Mouse (Mus musculus): ENCODE measurements around the gene St5. TPM values are rescaled to one million over a fixed set of nuclear protein-coding genes. Genes with fewer than 3 reads are reported as not detected.

Gene St5
- polyA plus RNA-seq, 1 experiment from 2014 or later = 43.4 TPM

DNA sequence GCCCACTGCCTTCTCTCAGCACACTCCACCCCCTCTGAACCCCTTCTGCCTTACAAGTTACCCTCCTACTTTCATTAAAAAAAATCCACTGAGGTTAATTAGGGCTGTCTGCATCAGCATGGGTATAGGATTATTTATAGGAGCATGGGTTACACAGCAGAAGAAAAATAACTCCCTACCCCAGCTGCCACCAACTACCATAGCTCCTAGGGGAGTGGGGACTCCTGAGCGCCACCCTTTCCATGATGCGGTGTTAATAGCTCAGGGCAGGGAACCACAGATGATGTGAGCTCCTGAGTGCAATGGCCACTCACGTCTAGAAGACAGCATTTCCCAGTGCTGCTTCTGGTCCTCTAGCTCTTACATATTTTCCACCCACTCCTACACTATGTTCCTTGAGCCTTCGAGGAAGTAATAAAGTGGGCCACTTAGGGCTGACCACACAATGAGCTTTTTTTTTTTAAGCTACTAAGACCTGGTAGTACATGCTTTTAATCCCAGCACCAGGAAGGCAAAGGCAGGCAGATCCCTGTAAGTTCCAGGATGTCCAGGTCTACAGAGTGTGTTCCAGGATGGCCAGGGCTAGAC lies 139.5 kb downstream of the St5 start:
- no peaks in the 10 kb centered on the region for H3K27me3 ChIP-seq

DNA sequence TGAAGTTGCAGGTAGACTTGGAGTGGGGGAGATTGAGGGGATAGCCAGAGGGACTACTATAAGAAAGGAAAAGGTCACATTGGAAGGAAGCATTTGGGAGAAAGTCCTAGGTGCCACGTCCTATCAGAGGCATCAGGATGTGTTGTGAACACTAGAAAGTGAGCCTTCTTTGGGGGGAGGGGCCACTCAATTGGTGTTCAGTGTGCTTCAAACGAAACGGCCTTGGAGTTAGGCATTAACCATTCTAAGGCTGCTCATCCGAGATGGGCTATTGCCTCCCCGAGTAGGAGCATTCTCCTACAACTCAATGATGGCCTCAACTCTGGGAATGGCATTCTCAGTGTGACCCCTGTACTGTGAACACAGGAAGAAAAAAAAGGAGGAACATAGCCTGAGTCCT lies 140.7 kb downstream of the St5 start:
- no peaks in the 10 kb centered on the region for H3K27me3 ChIP-seq
- 67% methylated on average over 5 of the region's 5 CpGs for WGBS
- H3K36me3 ChIP-seq = peaks cover 8% of the 10 kb centered on the region; the same call in 1 of the 2 replicates
- H3K4me3 ChIP-seq (replicated peaks) = no peak overlapping the region
- H3K4me1 ChIP-seq (replicated peaks) = peaks cover 10% of the 10 kb centered on the region; the same call in 1 of the 2 replicates
- no peak overlapping the region for H3K4me2 ChIP-seq
- no peak for ATAC-seq (ENCODE audit: insufficient number of reproducible peaks, insufficient read depth, low FRiP score, low TSS enrichment, low read depth)
- H3K9me3 ChIP-seq = no peaks in the 10 kb centered on the region
- no peak overlapping the region for H3K9ac ChIP-seq (replicated peaks)
- H3K27ac ChIP-seq = no peak overlapping the region

More for the DNA sequence above, 139.5 kb downstream of the St5 start:
- no peak for ATAC-seq (ENCODE audit: insufficient number of reproducible peaks, insufficient read depth, low FRiP score, low TSS enrichment, low read depth)
- WGBS = 62% methylated on average over 4 of the region's 4 CpGs
- Histone ChIP-seq H3K36me3 (peaks cover 13% of the 10 kb centered on the region), H3K9ac (replicated peaks) (no peak overlapping the region), H3K9me3 (no peaks in the 10 kb centered on the region), H3K4me1 (replicated peaks) (peaks cover 10% of the 10 kb centered on the region; the same call in 1 of the 2 replicates), H3K4me2 (no peak overlapping the region), H3K27ac (0 out of 2 replicates have a peak overlapping the region, but pooled peaks have one; percentile 25), H3K4me3 (replicated peaks) (no peak overlapping the region)

DNA sequence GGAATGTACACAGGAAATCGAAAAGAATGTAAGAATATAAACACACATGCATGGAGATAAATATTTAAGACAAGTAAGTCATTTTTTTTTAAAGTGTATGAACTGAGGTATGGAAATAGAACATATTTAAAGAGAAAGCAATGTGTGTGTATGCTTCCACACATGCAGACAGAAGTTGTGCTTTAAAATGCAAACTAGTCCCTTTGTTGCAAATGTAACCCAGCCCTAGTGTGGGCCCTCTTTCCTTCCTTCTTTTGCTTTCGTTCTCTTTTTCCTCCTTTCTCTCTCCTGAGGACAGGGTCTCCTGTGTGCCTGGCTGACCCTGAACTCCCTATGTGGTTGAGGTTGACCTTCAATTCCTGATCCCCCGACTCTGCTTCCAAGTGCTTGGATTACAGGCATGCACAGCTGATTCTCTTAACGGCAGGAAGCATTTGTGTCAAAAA lies 141.2 kb downstream of the St5 start:
- Histone ChIP-seq H3K27me3 (no peaks in the 10 kb centered on the region), H3K36me3 (peaks cover 8% of the 10 kb centered on the region; the same call in 1 of the 2 replicates), H3K27ac (no peak overlapping the region), H3K9me3 (no peaks in the 10 kb centered on the region), H3K4me1 (replicated peaks) (peaks cover 10% of the 10 kb centered on the region; the same call in 1 of the 2 replicates), H3K4me2 (no peak overlapping the region), H3K9ac (replicated peaks) (no peak overlapping the region), H3K4me3 (replicated peaks) (no peak overlapping the region)
- ATAC-seq (ENCODE audit: insufficient number of reproducible peaks, insufficient read depth, low FRiP score, low TSS enrichment, low read depth) = no peak
- 65% methylated on average over 4 of the region's 4 CpGs for WGBS

DNA sequence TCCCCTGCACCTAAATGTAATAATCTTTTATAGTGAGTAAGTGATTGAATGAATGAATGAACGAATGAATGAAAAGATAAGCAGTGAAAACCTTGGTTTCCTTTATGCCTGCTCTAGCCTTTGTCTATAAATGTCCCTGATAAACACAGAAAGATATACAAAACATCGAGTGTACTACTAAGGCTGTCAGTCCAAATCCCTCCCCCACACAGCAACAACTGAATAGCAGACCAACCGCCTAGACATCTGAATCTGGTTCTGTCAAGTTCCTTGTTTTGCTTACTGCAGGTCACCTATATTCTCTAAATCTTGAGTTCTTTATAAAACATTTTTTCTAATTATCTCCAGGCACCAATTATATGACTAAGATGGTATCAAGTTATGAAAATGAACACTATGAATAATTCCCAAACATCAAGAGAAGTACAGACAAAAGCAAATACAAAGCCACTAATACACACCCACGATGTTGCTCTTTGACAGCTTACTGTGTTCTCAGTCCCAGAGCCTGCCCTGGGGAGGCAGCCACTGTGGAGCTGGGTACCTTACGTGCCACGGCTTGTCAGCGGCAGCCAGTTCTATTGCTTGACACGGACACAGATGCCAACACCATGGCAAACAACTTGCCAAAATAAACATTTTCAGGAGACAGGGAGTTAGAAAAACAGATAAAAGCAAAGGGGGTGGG lies 141.8 kb downstream of the St5 start:
- Histone ChIP-seq H3K4me2 (no peak overlapping the region), H3K9me3 (no peaks in the 10 kb centered on the region), H3K4me3 (replicated peaks) (no peak overlapping the region), H3K4me1 (replicated peaks) (peaks cover 10% of the 10 kb centered on the region; the same call in 1 of the 2 replicates), H3K27ac (no peak overlapping the region), H3K27me3 (no peaks in the 10 kb centered on the region), H3K36me3 (peaks cover 13% of the 10 kb centered on the region; the same call in 1 of the 2 replicates), H3K9ac (replicated peaks) (no peak overlapping the region)
- 78% methylated on average over 8 of the region's 8 CpGs for WGBS
- no peak for ATAC-seq (ENCODE audit: insufficient number of reproducible peaks, insufficient read depth, low FRiP score, low TSS enrichment, low read depth)

DNA sequence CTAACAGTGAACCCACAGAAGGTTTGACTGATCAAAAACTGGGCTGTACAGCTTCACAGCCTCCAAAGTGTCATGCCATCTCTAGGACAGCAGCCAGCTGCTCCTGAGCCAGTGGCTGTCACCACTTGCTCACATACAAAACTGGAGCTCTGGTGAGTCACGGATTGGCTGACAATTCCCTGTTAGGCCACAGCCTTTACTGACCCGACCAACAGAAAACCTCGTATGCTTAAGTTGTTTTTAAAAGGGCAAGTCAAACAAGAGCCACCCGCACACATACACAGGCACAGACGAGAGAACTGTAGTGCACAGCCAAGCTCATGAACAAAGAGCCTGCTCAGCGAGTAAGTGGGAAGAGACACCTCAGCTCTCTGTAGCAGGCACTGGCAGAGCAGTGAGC lies 143.9 kb downstream of the St5 start:
- peaks cover 8% of the 10 kb centered on the region; the same call in 1 of the 2 replicates for H3K4me1 ChIP-seq (replicated peaks)
- no peak overlapping the region for H3K4me2 ChIP-seq
- WGBS = 69% methylated on average over 6 of the region's 6 CpGs
- H3K36me3 ChIP-seq = peaks cover 17% of the 10 kb centered on the region
- no peak for ATAC-seq (ENCODE audit: insufficient number of reproducible peaks, insufficient read depth, low FRiP score, low TSS enrichment, low read depth)
- no peak overlapping the region for H3K27ac ChIP-seq
- no peak overlapping the region for H3K4me3 ChIP-seq (replicated peaks)
- H3K27me3 ChIP-seq = no peaks in the 10 kb centered on the region
- no peak overlapping the region for H3K9ac ChIP-seq (replicated peaks)
- no peaks in the 10 kb centered on the region for H3K9me3 ChIP-seq

DNA sequence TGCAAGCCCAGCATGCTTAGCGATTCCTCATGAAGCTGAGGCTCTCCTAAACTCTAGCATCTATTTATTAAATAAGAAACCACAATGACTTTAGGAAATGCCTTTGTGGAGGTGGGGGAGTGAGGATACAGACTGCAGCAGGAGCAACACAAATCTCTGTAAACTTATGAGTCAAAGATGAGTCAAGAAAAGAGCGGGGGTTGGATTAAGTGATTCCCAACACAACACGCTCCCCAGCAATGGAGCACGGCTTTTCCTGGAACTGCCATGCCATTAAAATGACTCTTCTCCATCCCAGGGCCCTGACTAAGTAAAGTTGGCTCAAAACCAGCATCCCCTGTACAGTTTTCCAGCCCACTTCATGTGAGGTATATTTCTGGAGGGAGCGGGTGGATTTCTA lies 156.7 kb downstream of the St5 start:
- Histone ChIP-seq H3K9me3 (no peaks in the 10 kb centered on the region), H3K4me3 (replicated peaks) (no peak overlapping the region), H3K36me3 (peaks cover 90% of the 10 kb centered on the region), H3K27ac (no peak overlapping the region), H3K9ac (replicated peaks) (no peak overlapping the region), H3K4me1 (replicated peaks) (no peaks in the 10 kb centered on the region), H3K27me3 (no peaks in the 10 kb centered on the region), H3K4me2 (no peak overlapping the region)
- no peak for ATAC-seq (ENCODE audit: insufficient number of reproducible peaks, insufficient read depth, low FRiP score, low TSS enrichment, low read depth)
- 95% methylated on average over 5 of the region's 5 CpGs for WGBS

DNA sequence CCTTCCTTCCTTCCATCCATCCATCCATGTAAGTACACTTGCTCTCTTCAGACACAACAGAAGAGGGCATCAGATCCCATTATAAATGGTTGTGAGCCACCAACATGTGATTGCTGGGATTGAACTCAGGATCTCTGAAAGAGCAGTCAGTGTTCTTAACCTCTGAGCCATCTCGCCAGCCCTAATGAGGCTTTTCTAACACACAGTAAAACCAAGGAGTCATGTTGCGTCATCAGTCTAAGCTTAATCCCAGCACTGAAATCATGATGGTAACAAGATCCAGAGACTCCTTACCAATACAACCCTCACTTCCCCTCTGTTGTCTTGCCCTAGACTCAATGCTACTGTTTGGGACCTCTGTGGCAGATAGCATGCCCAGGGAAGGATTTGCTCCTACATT lies 157.2 kb downstream of the St5 start:
- 72% methylated on average over 2 of the region's 2 CpGs for WGBS
- Histone ChIP-seq H3K4me3 (replicated peaks) (no peak overlapping the region), H3K4me1 (replicated peaks) (no peaks in the 10 kb centered on the region), H3K27me3 (no peaks in the 10 kb centered on the region), H3K9me3 (no peaks in the 10 kb centered on the region), H3K4me2 (no peak overlapping the region), H3K27ac (no peak overlapping the region), H3K9ac (replicated peaks) (no peak overlapping the region), H3K36me3 (peaks cover 89% of the 10 kb centered on the region)
- ATAC-seq (ENCODE audit: insufficient number of reproducible peaks, insufficient read depth, low FRiP score, low TSS enrichment, low read depth) = no peak

DNA sequence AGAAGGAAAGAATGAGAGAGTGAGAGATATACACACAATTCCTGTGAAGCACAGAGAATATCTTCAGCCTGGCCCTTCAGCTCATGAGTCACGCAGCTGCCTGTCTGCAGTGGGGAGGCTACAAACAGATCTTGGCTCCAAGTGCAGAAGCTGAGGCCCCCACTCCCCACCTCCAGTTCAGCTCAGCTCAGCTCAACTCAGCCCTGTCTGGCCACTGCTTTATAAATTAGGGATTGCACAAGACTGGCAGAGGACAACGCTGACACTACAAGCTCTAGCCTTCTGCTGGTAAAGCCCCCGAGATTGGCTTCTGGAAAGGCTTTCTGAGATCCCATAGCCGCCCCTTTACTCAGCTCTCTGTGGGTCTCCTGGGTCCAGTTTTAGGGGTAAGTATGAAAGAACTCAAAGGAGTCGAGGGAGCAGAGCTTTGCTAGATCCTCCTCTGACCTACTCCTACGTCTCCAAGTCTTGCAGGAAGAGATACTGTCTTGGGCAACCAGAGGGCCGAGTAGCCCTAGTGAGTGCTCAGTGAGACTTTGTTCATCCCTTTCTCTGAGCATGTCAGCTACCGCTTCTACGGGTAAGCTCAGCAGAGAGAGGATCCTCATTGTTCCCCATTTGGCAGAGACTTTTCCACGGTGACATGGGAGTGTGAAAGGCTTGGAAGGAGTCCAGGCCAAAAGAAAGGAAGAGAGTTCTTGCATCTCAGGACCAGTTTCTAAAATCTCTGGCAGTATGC lies 158.0 kb downstream of the St5 start:
- no peak for ATAC-seq (ENCODE audit: insufficient number of reproducible peaks, insufficient read depth, low FRiP score, low TSS enrichment, low read depth)
- Histone ChIP-seq H3K4me1 (replicated peaks) (no peaks in the 10 kb centered on the region), H3K27me3 (no peaks in the 10 kb centered on the region), H3K36me3 (peaks cover 89% of the 10 kb centered on the region), H3K9ac (replicated peaks) (no peak overlapping the region), H3K4me3 (replicated peaks) (no peak overlapping the region), H3K4me2 (no peak overlapping the region), H3K9me3 (no peaks in the 10 kb centered on the region), H3K27ac (no peak overlapping the region)
- 86% methylated on average over 10 of the region's 10 CpGs for WGBS

DNA sequence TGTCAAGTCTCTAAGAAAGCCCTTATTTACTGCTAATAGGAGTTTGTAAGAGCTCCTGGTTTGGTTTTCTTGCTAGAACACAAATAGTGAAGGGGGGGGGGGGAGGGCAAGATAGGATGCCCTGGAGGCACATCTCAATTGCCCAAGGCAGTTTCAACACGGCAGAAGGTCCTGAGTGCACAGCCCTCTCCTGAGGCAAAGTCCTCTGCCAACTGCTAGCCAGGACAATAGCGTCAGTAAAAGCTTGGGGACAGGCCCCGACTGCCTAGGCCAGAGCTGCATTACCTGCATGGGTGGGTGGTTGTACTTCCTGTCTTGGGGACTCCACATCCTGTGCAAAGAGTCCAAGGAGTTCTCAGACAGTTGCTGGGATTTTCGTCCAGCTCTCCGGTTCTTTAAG lies 158.6 kb downstream of the St5 start:
- Histone ChIP-seq H3K4me1 (replicated peaks) (no peaks in the 10 kb centered on the region), H3K4me2 (no peak overlapping the region), H3K4me3 (replicated peaks) (no peak overlapping the region), H3K9me3 (no peaks in the 10 kb centered on the region), H3K36me3 (peaks cover 90% of the 10 kb centered on the region), H3K27ac (no peak overlapping the region), H3K9ac (replicated peaks) (no peak overlapping the region), H3K27me3 (no peaks in the 10 kb centered on the region)
- 83% methylated on average over 5 of the region's 5 CpGs for WGBS
- no peak for ATAC-seq (ENCODE audit: insufficient number of reproducible peaks, insufficient read depth, low FRiP score, low TSS enrichment, low read depth)

DNA sequence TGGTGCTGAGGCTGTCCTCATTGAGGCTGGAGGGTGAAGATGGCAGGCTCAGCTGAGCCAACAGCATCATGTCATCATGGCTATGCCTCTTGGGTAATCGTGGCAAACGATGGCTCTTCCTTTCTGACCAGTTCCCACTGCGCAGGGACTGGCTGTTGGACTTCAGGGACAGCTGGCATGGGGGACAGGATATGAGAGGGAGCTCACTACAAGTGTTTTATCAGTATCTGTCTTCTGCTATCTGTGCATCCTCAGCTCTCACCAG lies 161.1 kb downstream of the St5 start:
- Histone ChIP-seq H3K9ac (replicated peaks) (no peak overlapping the region), H3K4me3 (replicated peaks) (no peak overlapping the region), H3K36me3 (peaks cover 90% of the 10 kb centered on the region), H3K27me3 (no peaks in the 10 kb centered on the region), H3K4me1 (replicated peaks) (no peaks in the 10 kb centered on the region), H3K9me3 (no peaks in the 10 kb centered on the region), H3K4me2 (no peak overlapping the region), H3K27ac (no peak overlapping the region)
- 100% methylated on average over 3 of the region's 3 CpGs for WGBS
- ATAC-seq (ENCODE audit: insufficient number of reproducible peaks, insufficient read depth, low FRiP score, low TSS enrichment, low read depth) = no peak

DNA sequence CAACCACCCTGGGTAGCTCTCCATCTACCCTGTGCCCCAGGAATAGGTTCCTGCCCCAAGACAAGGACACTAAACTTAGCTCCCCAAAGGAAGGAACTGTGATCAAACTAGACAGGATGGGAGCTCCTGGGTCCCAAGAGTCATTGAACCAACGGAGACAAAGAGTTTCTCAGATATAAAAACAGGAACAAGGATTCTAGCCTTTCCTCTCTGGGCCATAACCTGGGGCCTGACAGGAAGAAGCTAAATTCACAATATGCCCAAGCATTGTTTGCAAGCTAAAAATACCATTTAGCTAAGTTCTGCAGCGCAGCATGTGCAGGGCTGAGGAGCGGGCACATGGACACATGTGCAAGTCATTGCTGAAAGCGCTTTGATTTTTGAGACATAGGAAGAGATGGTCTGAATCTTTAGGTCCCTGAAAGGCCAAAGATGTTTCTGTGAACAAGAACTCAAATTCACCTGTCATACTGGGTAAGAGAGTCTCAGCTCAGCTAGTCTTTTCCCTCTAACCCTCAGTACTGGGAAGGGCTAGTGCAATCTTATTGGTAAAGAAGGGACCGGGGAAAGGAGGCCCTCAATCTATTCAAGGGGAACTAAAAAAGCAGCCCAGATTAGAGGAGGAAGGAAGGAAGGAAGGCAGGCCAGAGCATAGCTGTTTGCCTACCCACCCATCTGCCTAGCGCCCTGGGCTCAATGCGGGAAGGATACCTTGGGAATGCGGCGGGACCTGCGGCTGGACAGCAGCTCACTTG lies 161.6 kb downstream of the St5 start:
- H3K27ac ChIP-seq = no peak overlapping the region

More for the DNA sequence above, 161.6 kb downstream of the St5 start:
- Histone ChIP-seq H3K4me1 (replicated peaks) (peaks cover 2% of the 10 kb centered on the region), H3K4me2 (no peak overlapping the region), H3K4me3 (replicated peaks) (no peak overlapping the region), H3K9ac (replicated peaks) (no peak overlapping the region), H3K27me3 (no peaks in the 10 kb centered on the region), H3K36me3 (peaks cover 93% of the 10 kb centered on the region), H3K9me3 (no peaks in the 10 kb centered on the region)
- 91% methylated on average over 10 of the region's 10 CpGs for WGBS
- ATAC-seq (ENCODE audit: insufficient number of reproducible peaks, insufficient read depth, low FRiP score, low TSS enrichment, low read depth) = no peak

All from limb, embryonic 12.5 days (tissue).